Mouse (Mus musculus): Measurements from ENCODE around the gene Spata4. TPM values are rescaled to one million over a fixed set of nuclear protein-coding genes. Genes with fewer than 3 reads are reported as not detected.

Gene Spata4
- not detected for polyA plus RNA-seq (2014; fragmentation: Illumina TruSeq; extraction: RNeasy Lipid Tissue Mini Kit (QIAGEN cat#74804); ENCODE audit: insufficient read depth, low read depth, low replicate concordance)

GRCm38 (mm10) chr8:54600671-54601251, at the start of gene Spata4:
TSS of gene Spata4 (plus strand) at chr8:54600781.

Other genes starting within 250 kb of the Spata4 start
- gene Asb5, start 71.2 kb upstream of the Spata4 start, polyA plus RNA-seq (2014; fragmentation: Illumina TruSeq; extraction: RNeasy Lipid Tissue Mini Kit (QIAGEN cat#74804); ENCODE audit: insufficient read depth, low read depth, low replicate concordance) = 0.39 TPM
- 36.6 TPM for gene Spcs3, start 70.8 kb upstream of the Spata4 start, polyA plus RNA-seq (2014; fragmentation: Illumina TruSeq; extraction: RNeasy Lipid Tissue Mini Kit (QIAGEN cat#74804); ENCODE audit: insufficient read depth, low read depth, low replicate concordance)